Mouse (Mus musculus) hindbrain, embryonic 13.5 days (tissue): ENCODE data around the gene Areg. TPM values are rescaled to one million over a fixed set of nuclear protein-coding genes. Genes with fewer than 3 reads are reported as not detected.
A peak's percentile ranks its signal among the peaks of the same experiment; 100 is the strongest.

ENCODE experiments used
- ATAC-seq: fragments of 200-750 bp; cut with Nextera tagmentation; 2 replicates; pipeline ENCODE4 v1.8.0; 2017; ENCODE audit warnings: moderate TSS enrichment; ENCODE audit not compliant: low FRiP score
- H3K27ac ChIP-seq: fragments of 300-500 bp; sonication (generic); 2 replicates; pipeline ENCODE4 v1.5.1; 2015; ENCODE audit warnings: inconsistent platforms, mild to moderate bottlenecking, moderate library complexity
- H3K27me3 ChIP-seq: fragments of 300-500 bp; sonication (generic); 2 replicates; pipeline ENCODE4 v1.6.1; 2015; ENCODE audit warnings: mild to moderate bottlenecking, inconsistent platforms
- H3K36me3 ChIP-seq: fragments of 300-500 bp; sonication (generic); 2 replicates; pipeline ENCODE4 v1.6.1; 2015; ENCODE audit warnings: mild to moderate bottlenecking, inconsistent platforms
- H3K4me1 ChIP-seq: fragments of 300-500 bp; sonication (generic); replicated peaks from 2 replicates; pipeline ENCODE4 v1.6.1; 2015; ENCODE audit warnings: inconsistent platforms
- H3K4me2 ChIP-seq: fragments of 300-500 bp; sonication (generic); 2 replicates; pipeline ENCODE4 v1.6.1; 2015; ENCODE audit warnings: inconsistent platforms, mild to moderate bottlenecking, moderate library complexity
- H3K4me3 ChIP-seq: fragments of 300-500 bp; sonication (generic); 2 replicates; pipeline ENCODE4 v1.5.1; 2015; ENCODE audit warnings: mild to moderate bottlenecking, inconsistent platforms
- H3K9ac ChIP-seq: fragments of 300-500 bp; sonication (generic); 2 replicates; pipeline ENCODE4 v1.6.1; 2015; ENCODE audit warnings: mild to moderate bottlenecking, inconsistent platforms
- H3K9me3 ChIP-seq: fragments of 300-500 bp; sonication (generic); 2 replicates; pipeline ENCODE4 v1.6.1; 2016; ENCODE audit warnings: inconsistent platforms
- WGBS: fragments of 180-500 bp; shearing (Covaris S2); methylation state at CpG from one replicate; pipeline ENCODE4 v1.1.7; 2015; 5-methylcytosine and 5-hydroxymethylcytosine counted together
- polyA plus RNA-seq: library from polyadenylated mRNA; unstranded; fragments of >200 nt; fragmentation: Nextera tagmentation; extraction: Ambion mirVana; gene quantifications from 2 replicates; pipeline ENCODE4 v1.2.1, GENCODE M21; 2015

Gene Areg
- polyA plus RNA-seq = 0.18 and 0.38 TPM in 2 replicates

- H3K36me3 ChIP-seq = no peaks in the 10 kb centered on the region
These were observed at the start of gene Areg for GRCm38 (mm10) chr5:91139446-91139873. Gene Areg, plus strand, starts transcription at chr5:91139599.

GRCm38 (mm10) chr5:91090301-91090700, 49.1 kb upstream of the Areg start:
- Histone ChIP-seq H3K4me3 (no peak overlapping the region), H3K27me3 (no peaks in the 10 kb centered on the region), H3K9me3 (no peaks in the 10 kb centered on the region), H3K4me1 (no peaks in the 10 kb centered on the region), H3K27ac (no peak overlapping the region), H3K36me3 (no peaks in the 10 kb centered on the region), H3K4me2 (no peak overlapping the region), H3K9ac (no peak overlapping the region)
- ATAC-seq = no peak
- 76% methylated on average over 3 of the region's 3 CpGs for WGBS

More at GRCm38 (mm10) chr5:91139446-91139873, at the start of gene Areg:
- Histone ChIP-seq H3K4me1 (peaks cover 8% of the 10 kb centered on the region), H3K9me3 (no peaks in the 10 kb centered on the region), H3K4me2 (peak within 1 kb of the TSS; percentile 88), H3K27ac (no peak within 1 kb of the TSS), H3K27me3 (peaks cover 32% of the 10 kb centered on the region), H3K9ac (peak within 1 kb of the TSS; percentile 69), H3K4me3 (peak within 1 kb of the TSS; percentile 62)
- peak; percentile 90 for ATAC-seq
- WGBS = 0% methylated on average over 44 of the region's 44 CpGs

GRCm38 (mm10) chr5:91097911-91098614, 41.3 kb upstream of the Areg start:
- no peak for ATAC-seq
- no peak overlapping the region for H3K9ac ChIP-seq
- no peaks in the 10 kb centered on the region for H3K36me3 ChIP-seq
- H3K4me2 ChIP-seq = no peak overlapping the region
- H3K27me3 ChIP-seq = no peaks in the 10 kb centered on the region
- no peaks in the 10 kb centered on the region for H3K4me1 ChIP-seq
- WGBS = 95% methylated on average over 10 of the region's 10 CpGs
- H3K9me3 ChIP-seq = no peaks in the 10 kb centered on the region
- H3K27ac ChIP-seq = no peak overlapping the region
- H3K4me3 ChIP-seq = no peak overlapping the region

DNA sequence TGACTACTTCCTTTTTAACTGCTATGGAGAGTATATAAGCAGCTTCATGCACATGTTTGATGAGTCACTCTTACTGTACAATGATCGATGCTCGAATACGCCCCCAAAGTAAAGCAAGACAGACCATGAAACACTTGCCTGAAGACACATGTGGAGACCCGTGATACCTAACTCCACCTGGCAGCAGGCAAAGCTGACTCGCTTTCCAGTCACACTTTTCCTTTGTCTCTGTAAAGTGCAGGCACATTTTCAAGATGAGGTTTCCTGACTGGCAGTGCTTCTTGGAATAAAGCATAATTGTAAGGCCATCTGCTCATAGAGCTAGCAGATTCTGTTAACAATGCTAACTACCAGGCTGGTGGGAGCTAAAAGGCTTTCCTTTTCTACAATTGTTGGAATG, 37.7 kb upstream of the Areg start:
- 95% methylated on average over 5 of the region's 5 CpGs for WGBS
- Histone ChIP-seq H3K4me2 (no peak overlapping the region), H3K27me3 (no peaks in the 10 kb centered on the region)

GRCm38 (mm10) chr5:91103943-91104665, 35.3 kb upstream of the Areg start:
- no peak overlapping the region for H3K27ac ChIP-seq

More for the DNA sequence above, 37.7 kb upstream of the Areg start:
- H3K27ac ChIP-seq = no peak overlapping the region
- no peaks in the 10 kb centered on the region for H3K4me1 ChIP-seq
- ATAC-seq = no peak
- no peak overlapping the region for H3K4me3 ChIP-seq
- H3K9me3 ChIP-seq = no peaks in the 10 kb centered on the region
- H3K36me3 ChIP-seq = no peaks in the 10 kb centered on the region
- no peak overlapping the region for H3K9ac ChIP-seq

DNA sequence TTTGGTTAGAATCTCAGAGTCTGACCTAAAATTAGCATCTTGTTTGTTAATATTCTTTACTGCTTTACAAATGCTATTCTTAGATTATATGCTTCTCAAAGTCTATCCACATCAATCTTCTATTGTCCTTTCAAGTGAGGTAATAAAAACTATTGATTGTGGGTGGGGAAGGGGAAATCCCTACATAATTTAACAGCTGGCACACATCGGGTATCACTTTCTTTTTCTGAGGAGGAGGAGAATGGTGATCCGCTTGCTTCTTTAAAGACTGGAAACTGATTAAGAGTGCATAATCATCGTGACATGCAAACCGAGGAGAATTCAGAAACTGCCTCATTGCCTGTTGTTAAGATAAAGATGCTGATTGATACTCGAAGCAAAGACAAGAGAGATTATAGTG, 33.2 kb upstream of the Areg start:
- Histone ChIP-seq H3K27ac (no peak overlapping the region), H3K4me3 (no peak overlapping the region), H3K9ac (no peak overlapping the region), H3K4me2 (no peak overlapping the region), H3K9me3 (no peaks in the 10 kb centered on the region), H3K27me3 (no peaks in the 10 kb centered on the region), H3K4me1 (no peaks in the 10 kb centered on the region), H3K36me3 (no peaks in the 10 kb centered on the region)
- 72% methylated on average over 5 of the region's 5 CpGs for WGBS
- ATAC-seq = no peak

More at GRCm38 (mm10) chr5:91103943-91104665, 35.3 kb upstream of the Areg start:
- no peaks in the 10 kb centered on the region for H3K9me3 ChIP-seq
- H3K4me2 ChIP-seq = no peak overlapping the region
- no peaks in the 10 kb centered on the region for H3K4me1 ChIP-seq
- no peaks in the 10 kb centered on the region for H3K36me3 ChIP-seq
- no peak overlapping the region for H3K4me3 ChIP-seq
- no peaks in the 10 kb centered on the region for H3K27me3 ChIP-seq
- ATAC-seq = no peak
- H3K9ac ChIP-seq = no peak overlapping the region
- 84% methylated on average over 7 of the region's 7 CpGs for WGBS

- ATAC-seq = no peak
- 94% methylated on average over 6 of the region's 6 CpGs for WGBS
These were observed 29.3 kb upstream of the Areg start for GRCm38 (mm10) chr5:91110023-91110670.

GRCm38 (mm10) chr5:91111019-91111418, 28.4 kb upstream of the Areg start:
- Histone ChIP-seq H3K36me3 (no peaks in the 10 kb centered on the region), H3K4me1 (no peaks in the 10 kb centered on the region)
- no peak for ATAC-seq

More at GRCm38 (mm10) chr5:91110023-91110670, 29.3 kb upstream of the Areg start:
- Histone ChIP-seq H3K4me2 (no peak overlapping the region), H3K9ac (no peak overlapping the region), H3K27me3 (no peaks in the 10 kb centered on the region), H3K4me3 (no peak overlapping the region), H3K9me3 (no peaks in the 10 kb centered on the region), H3K27ac (no peak overlapping the region), H3K36me3 (no peaks in the 10 kb centered on the region), H3K4me1 (no peaks in the 10 kb centered on the region)

GRCm38 (mm10) chr5:91113967-91114366, 25.4 kb upstream of the Areg start:
- ATAC-seq = no peak
- WGBS = 83% methylated on average over 2 of the region's 2 CpGs
- Histone ChIP-seq H3K9ac (no peak overlapping the region), H3K36me3 (no peaks in the 10 kb centered on the region), H3K27me3 (no peaks in the 10 kb centered on the region), H3K4me3 (no peak overlapping the region), H3K4me2 (no peak overlapping the region), H3K9me3 (no peaks in the 10 kb centered on the region), H3K27ac (no peak overlapping the region), H3K4me1 (no peaks in the 10 kb centered on the region)

More at GRCm38 (mm10) chr5:91111019-91111418, 28.4 kb upstream of the Areg start:
- Histone ChIP-seq H3K9me3 (no peaks in the 10 kb centered on the region), H3K9ac (no peak overlapping the region), H3K27ac (no peak overlapping the region), H3K4me3 (no peak overlapping the region), H3K4me2 (no peak overlapping the region), H3K27me3 (no peaks in the 10 kb centered on the region)
- 82% methylated on average over 8 of the region's 8 CpGs for WGBS

GRCm38 (mm10) chr5:91114574-91114973, 24.8 kb upstream of the Areg start:
- Histone ChIP-seq H3K4me1 (no peaks in the 10 kb centered on the region), H3K9me3 (no peaks in the 10 kb centered on the region), H3K27me3 (no peaks in the 10 kb centered on the region), H3K9ac (no peak overlapping the region), H3K27ac (no peak overlapping the region), H3K4me2 (no peak overlapping the region), H3K36me3 (no peaks in the 10 kb centered on the region), H3K4me3 (no peak overlapping the region)
- no peak for ATAC-seq
- 70% methylated on average over 1 of the region's 1 CpGs for WGBS

DNA sequence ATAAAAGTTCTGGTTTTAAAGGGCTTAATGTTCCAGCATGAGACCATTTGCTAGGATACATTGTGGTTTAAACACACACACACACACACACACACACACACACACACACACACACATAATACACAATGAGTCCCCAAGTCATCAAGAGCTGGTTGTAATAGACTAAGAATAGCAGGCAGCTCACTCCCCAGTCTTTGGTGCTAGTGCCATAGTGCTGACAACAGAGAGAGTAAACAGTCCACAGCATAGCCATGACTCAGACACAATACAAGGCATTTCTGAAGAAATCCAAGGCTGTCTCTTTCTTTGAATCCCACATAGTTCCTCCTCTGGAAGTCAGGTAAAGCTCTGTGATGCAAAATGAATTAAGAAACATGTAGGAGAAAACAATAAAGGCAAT, 20.8 kb upstream of the Areg start:
- no peak for ATAC-seq
- H3K27ac ChIP-seq = no peak overlapping the region
- H3K4me2 ChIP-seq = no peak overlapping the region
- H3K4me1 ChIP-seq = no peaks in the 10 kb centered on the region
- H3K27me3 ChIP-seq = no peaks in the 10 kb centered on the region
- no peaks in the 10 kb centered on the region for H3K9me3 ChIP-seq
- H3K36me3 ChIP-seq = no peaks in the 10 kb centered on the region
- H3K9ac ChIP-seq = no peak overlapping the region
- no peak overlapping the region for H3K4me3 ChIP-seq

GRCm38 (mm10) chr5:91123404-91123803, 16.0 kb upstream of the Areg start:
- no peak overlapping the region for H3K27ac ChIP-seq
- no peak overlapping the region for H3K4me3 ChIP-seq
- H3K9ac ChIP-seq = no peak overlapping the region
- no peaks in the 10 kb centered on the region for H3K36me3 ChIP-seq
- no peaks in the 10 kb centered on the region for H3K4me1 ChIP-seq
- 80% methylated on average over 4 of the region's 4 CpGs for WGBS
- no peak for ATAC-seq
- no peak overlapping the region for H3K4me2 ChIP-seq
- H3K9me3 ChIP-seq = no peaks in the 10 kb centered on the region
- H3K27me3 ChIP-seq = no peaks in the 10 kb centered on the region
